Mouse (Mus musculus): Measurements from ENCODE around the gene Ccdc74a. TPM values are rescaled to one million over a fixed set of nuclear protein-coding genes. Genes with fewer than 3 reads are reported as not detected.
"Not testable (repeated sequence)": the region's sequence is repeated elsewhere in the genome, so short reads cannot be mapped to it uniquely, and the experiment has no call there.

Gene Ccdc74a
- polyA plus RNA-seq (2012; fragmentation: generic; extraction: Trizol): 1.5 TPM

DNA sequence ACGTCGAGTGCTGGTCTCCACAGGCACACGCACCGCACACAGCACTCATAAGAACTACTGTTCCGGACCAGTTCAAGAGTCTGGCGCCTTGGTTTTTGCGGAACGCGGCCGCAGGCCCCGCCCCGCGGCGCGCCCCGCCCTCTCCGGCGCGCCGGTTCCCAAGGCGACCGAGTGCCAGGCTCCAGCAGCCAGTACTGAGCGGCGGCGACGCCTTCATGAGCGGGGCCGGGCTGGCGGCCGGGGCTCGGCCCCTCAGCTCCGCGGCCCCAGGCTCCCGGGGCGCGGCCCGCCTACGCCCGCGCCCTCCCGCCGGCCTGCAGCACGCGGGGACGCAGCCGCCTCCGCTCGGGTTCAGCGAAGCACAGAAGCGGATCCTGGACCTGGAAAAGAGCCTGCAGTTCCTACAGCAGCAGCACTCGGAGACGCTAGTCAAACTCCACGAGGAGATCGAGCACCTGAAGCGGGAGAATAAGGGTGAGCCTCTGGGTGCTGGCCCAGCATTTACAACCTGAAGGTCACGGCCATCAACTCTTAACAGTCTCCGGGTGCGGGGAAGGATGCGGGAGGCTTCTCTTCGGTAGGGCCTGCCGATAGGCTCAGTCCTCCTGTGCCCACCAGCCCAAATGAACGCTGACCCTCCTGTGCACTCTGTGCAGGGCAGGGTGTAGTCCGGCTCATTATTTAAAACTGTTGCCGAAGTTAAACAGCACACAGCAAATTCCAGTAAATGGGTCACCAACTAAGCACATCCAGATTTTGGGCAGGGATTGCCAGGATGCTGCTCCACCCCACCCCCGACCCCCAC, at the start of gene Ccdc74a:
TSS of gene Ccdc74a (plus strand) at position 161 of the 805 bp plus-strand sequence.
- peaks cover 12% of the 10 kb centered on the region for H3K36me3 ChIP-seq (ENCODE audit: control insufficient read depth, insufficient read depth)
- TF ChIP-seq POLR2AphosphoS2 (IDR thresholded peaks at IDR 0.05; ENCODE audit: insufficient read length, low read depth) (peak; percentile 18), TCF3 (IDR thresholded peaks at IDR 0.05; ENCODE audit: insufficient read length, low read depth) (no peak), POLR2A (IDR thresholded peaks at IDR 0.05; ENCODE audit: insufficient read length, low read depth) (peak; percentile 48)
- H3ac ChIP-seq (ENCODE audit: control insufficient read depth, insufficient read length): no peak within 1 kb of the TSS
- no peaks in the 10 kb centered on the region for H3K79me2 ChIP-seq (ENCODE audit: control insufficient read depth, insufficient read depth)
- no peaks in the 10 kb centered on the region for H3K27me3 ChIP-seq (ENCODE audit: control insufficient read depth, insufficient read depth, insufficient read length)
- peak within 1 kb of the TSS; percentile 17 for H3K4me3 ChIP-seq
- peak within 1 kb of the TSS; percentile 81 for H3K4me2 ChIP-seq (ENCODE audit: low read depth)

GRCm38 (mm10) chr16:17600944-17601562, 45.2 kb upstream of the Ccdc74a start:
- Histone ChIP-seq H3K4me3 (no peak overlapping the region), H3K79me2 (ENCODE audit: control insufficient read depth, insufficient read depth) (no peaks in the 10 kb centered on the region), H3K4me2 (ENCODE audit: low read depth) (no peak overlapping the region), H3K36me3 (ENCODE audit: control insufficient read depth, insufficient read depth) (no peaks in the 10 kb centered on the region), H3ac (ENCODE audit: control insufficient read depth, insufficient read length) (no peak overlapping the region), H3K27me3 (ENCODE audit: control insufficient read depth, insufficient read depth, insufficient read length) (no peaks in the 10 kb centered on the region)
- no peak for TF ChIP-seq E2F4 (IDR thresholded peaks at IDR 0.05; ENCODE audit: insufficient read depth)
- TF ChIP-seq CEBPB (IDR thresholded peaks at IDR 0.05; ENCODE audit: insufficient read depth, poor library complexity, severe bottlenecking): no peak
- TF ChIP-seq USF1 (IDR thresholded peaks at IDR 0.05; ENCODE audit: low read depth): no peak
- TF ChIP-seq MAX (IDR thresholded peaks at IDR 0.05; ENCODE audit: low read depth): no peak
- no peak for TF ChIP-seq TCF3 (IDR thresholded peaks at IDR 0.05; ENCODE audit: insufficient read length, low read depth)
- TF ChIP-seq REST (IDR thresholded peaks at IDR 0.05; ENCODE audit: insufficient read depth, insufficient read length): no peak
- TF ChIP-seq POLR2AphosphoS2 (IDR thresholded peaks at IDR 0.05; ENCODE audit: insufficient read length, low read depth): no peak
- TF ChIP-seq POLR2A (IDR thresholded peaks at IDR 0.05; ENCODE audit: insufficient read length, low read depth): no peak
- no peak for TF ChIP-seq SRF (IDR thresholded peaks at IDR 0.05; ENCODE audit: control insufficient read depth, insufficient read length, low read depth)

GRCm38 (mm10) chr16:17604941-17605340, 41.3 kb upstream of the Ccdc74a start:
- no peak overlapping the region for H3K4me2 ChIP-seq (ENCODE audit: low read depth)
- TF ChIP-seq POLR2A (IDR thresholded peaks at IDR 0.05; ENCODE audit: insufficient read length, low read depth): no peak
- no peak for TF ChIP-seq MAX (IDR thresholded peaks at IDR 0.05; ENCODE audit: low read depth)
- TF ChIP-seq USF1 (IDR thresholded peaks at IDR 0.05; ENCODE audit: low read depth): no peak
- no peak for TF ChIP-seq TCF12 (IDR thresholded peaks at IDR 0.05; ENCODE audit: insufficient read depth, poor library complexity, severe bottlenecking)
- no peak for TF ChIP-seq CEBPB (IDR thresholded peaks at IDR 0.05; ENCODE audit: insufficient read depth, poor library complexity, severe bottlenecking)
- TF ChIP-seq MYOG (IDR thresholded peaks at IDR 0.05; ENCODE audit: control insufficient read depth in 1 of 3, insufficient read depth in 1 of 3, insufficient read length in 2 of 3, low read depth in 2 of 3): no peak
- TF ChIP-seq MYOD1 (IDR thresholded peaks at IDR 0.05; ENCODE audit: control insufficient read depth in 1 of 3, insufficient read length in 2 of 3, low read depth in 2 of 3): no peak
- TF ChIP-seq E2F4 (IDR thresholded peaks at IDR 0.05; ENCODE audit: insufficient read depth): no peak
- no peak for TF ChIP-seq SRF (IDR thresholded peaks at IDR 0.05; ENCODE audit: control insufficient read depth, insufficient read length, low read depth)
- TF ChIP-seq TCF3 (IDR thresholded peaks at IDR 0.05; ENCODE audit: insufficient read length, low read depth): no peak
- H3K79me2 ChIP-seq (ENCODE audit: control insufficient read depth, insufficient read depth): no peaks in the 10 kb centered on the region
- no peaks in the 10 kb centered on the region for H3K36me3 ChIP-seq (ENCODE audit: control insufficient read depth, insufficient read depth)
- H3ac ChIP-seq (ENCODE audit: control insufficient read depth, insufficient read length): no peak overlapping the region
- no peak overlapping the region for H3K4me3 ChIP-seq
- no peaks in the 10 kb centered on the region for H3K27me3 ChIP-seq (ENCODE audit: control insufficient read depth, insufficient read depth, insufficient read length)

GRCm38 (mm10) chr16:17605684-17606083, 40.6 kb upstream of the Ccdc74a start:
- Histone ChIP-seq H3K79me2 (ENCODE audit: control insufficient read depth, insufficient read depth) (no peaks in the 10 kb centered on the region), H3K4me2 (ENCODE audit: low read depth) (no peak overlapping the region), H3K36me3 (ENCODE audit: control insufficient read depth, insufficient read depth) (no peaks in the 10 kb centered on the region), H3K4me3 (no peak overlapping the region), H3ac (ENCODE audit: control insufficient read depth, insufficient read length) (no peak overlapping the region), H3K27me3 (ENCODE audit: control insufficient read depth, insufficient read depth, insufficient read length) (no peaks in the 10 kb centered on the region)
- no peak for TF ChIP-seq MAX (IDR thresholded peaks at IDR 0.05; ENCODE audit: low read depth)
- TF ChIP-seq USF1 (IDR thresholded peaks at IDR 0.05; ENCODE audit: low read depth): no peak
- no peak for TF ChIP-seq CEBPB (IDR thresholded peaks at IDR 0.05; ENCODE audit: insufficient read depth, poor library complexity, severe bottlenecking)
- TF ChIP-seq E2F4 (IDR thresholded peaks at IDR 0.05; ENCODE audit: insufficient read depth): no peak
- TF ChIP-seq SRF (IDR thresholded peaks at IDR 0.05; ENCODE audit: control insufficient read depth, insufficient read length, low read depth): no peak

DNA sequence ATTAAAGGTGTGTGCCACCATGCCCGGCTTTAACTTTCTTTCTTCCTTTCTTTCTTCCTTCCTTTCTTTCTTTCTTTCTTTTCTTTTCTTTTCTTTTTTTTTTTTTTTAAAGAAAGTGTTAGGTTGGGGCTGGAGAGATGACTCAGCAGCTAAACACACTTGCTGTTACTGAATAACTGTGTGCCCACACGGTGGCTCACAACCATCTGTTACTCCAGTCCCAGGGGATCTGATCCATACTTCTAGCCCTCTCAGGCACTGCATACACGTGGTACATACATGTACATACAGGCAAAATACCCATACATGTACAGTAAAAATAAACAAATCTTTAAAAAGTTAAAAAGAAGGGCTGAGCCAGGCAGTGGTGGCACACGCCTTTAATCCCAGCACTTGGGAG, 34.9 kb upstream of the Ccdc74a start:
- no peak for TF ChIP-seq SRF (IDR thresholded peaks at IDR 0.05; ENCODE audit: control insufficient read depth, insufficient read length, low read depth)
- TF ChIP-seq MYOD1 (IDR thresholded peaks at IDR 0.05; ENCODE audit: control insufficient read depth in 1 of 3, insufficient read length in 2 of 3, low read depth in 2 of 3): peak in 1 of 3 experiments; percentile 26
- no peak for TF ChIP-seq REST (IDR thresholded peaks at IDR 0.05; ENCODE audit: insufficient read depth, insufficient read length)
- TF ChIP-seq CEBPB (IDR thresholded peaks at IDR 0.05; ENCODE audit: insufficient read depth, poor library complexity, severe bottlenecking): no peak
- TF ChIP-seq MYOG (IDR thresholded peaks at IDR 0.05; ENCODE audit: control insufficient read depth in 1 of 3, insufficient read depth in 1 of 3, insufficient read length in 2 of 3, low read depth in 2 of 3): peak in 1 of 3 experiments; percentile 21
- H3K27me3 ChIP-seq (ENCODE audit: control insufficient read depth, insufficient read depth, insufficient read length): no peaks in the 10 kb centered on the region
- no peak overlapping the region for H3K4me2 ChIP-seq (ENCODE audit: low read depth)
- no peak overlapping the region for H3K4me3 ChIP-seq
- no peaks in the 10 kb centered on the region for H3K36me3 ChIP-seq (ENCODE audit: control insufficient read depth, insufficient read depth)
- no peak overlapping the region for H3ac ChIP-seq (ENCODE audit: control insufficient read depth, insufficient read length)
- H3K79me2 ChIP-seq (ENCODE audit: control insufficient read depth, insufficient read depth): no peaks in the 10 kb centered on the region

GRCm38 (mm10) chr16:17614740-17615139, 31.5 kb upstream of the Ccdc74a start:
- H3K36me3 ChIP-seq (ENCODE audit: control insufficient read depth, insufficient read depth); H3K4me2 ChIP-seq (ENCODE audit: low read depth); H3K4me3 ChIP-seq; H3K79me2 ChIP-seq (ENCODE audit: control insufficient read depth, insufficient read depth); H3ac ChIP-seq (ENCODE audit: control insufficient read depth, insufficient read length); H3K27me3 ChIP-seq (ENCODE audit: control insufficient read depth, insufficient read depth, insufficient read length): not testable (repeated sequence)

All from myocyte (in vitro differentiated cells).